Mouse (Mus musculus) adrenal gland, postnatal 36 days (tissue): ENCODE measurements around the gene Rps6kc1. TPM values are rescaled to one million over a fixed set of nuclear protein-coding genes. Genes with fewer than 3 reads are reported as not detected.
A peak's percentile ranks its signal among the peaks of the same experiment; 100 is the strongest.
"Not testable (repeated sequence)": the region's sequence is repeated elsewhere in the genome, so short reads cannot be mapped to it uniquely, and the experiment has no call there.

Experiments used
- DNase-seq, 2 experiments: peaks; one replicate each; pipeline ENCODE4 v3.0.0; 2021; ENCODE audit warnings: mixed read lengths in 1 of 2
- long read RNA-seq, 2 experiments: library from polyadenylated mRNA; stranded (forward); transcript quantifications; one replicate each; pipeline ENCODE4 v2.0.0; 2021; ENCODE audit warnings: borderline sequencing depth in 2 of 2
- total RNA-seq, 2 experiments: library from RNA; stranded (reverse); gene quantifications; 2 replicates each; pipeline ENCODE4 v1.2.3; 2021

The Rps6kc1 gene
- 10 to 100 TPM; 27.8 to 31.0 TPM for total RNA-seq
- long read RNA-seq, experiment 1, transcript Rps6kc1-201 (15 exons, 3,995 nt): major isoform, 9 of 18 reads
- long read RNA-seq, experiment 1, partial matches to known transcripts: 5 of 18 reads
- long read RNA-seq, experiment 1, other reads (novel, unspliced or antisense): 4 of 18 reads
- long read RNA-seq, experiment 2, partial matches to known transcripts: 0 of 3 reads
- long read RNA-seq, experiment 2, other reads (novel, unspliced or antisense): 0 of 3 reads

DNA sequence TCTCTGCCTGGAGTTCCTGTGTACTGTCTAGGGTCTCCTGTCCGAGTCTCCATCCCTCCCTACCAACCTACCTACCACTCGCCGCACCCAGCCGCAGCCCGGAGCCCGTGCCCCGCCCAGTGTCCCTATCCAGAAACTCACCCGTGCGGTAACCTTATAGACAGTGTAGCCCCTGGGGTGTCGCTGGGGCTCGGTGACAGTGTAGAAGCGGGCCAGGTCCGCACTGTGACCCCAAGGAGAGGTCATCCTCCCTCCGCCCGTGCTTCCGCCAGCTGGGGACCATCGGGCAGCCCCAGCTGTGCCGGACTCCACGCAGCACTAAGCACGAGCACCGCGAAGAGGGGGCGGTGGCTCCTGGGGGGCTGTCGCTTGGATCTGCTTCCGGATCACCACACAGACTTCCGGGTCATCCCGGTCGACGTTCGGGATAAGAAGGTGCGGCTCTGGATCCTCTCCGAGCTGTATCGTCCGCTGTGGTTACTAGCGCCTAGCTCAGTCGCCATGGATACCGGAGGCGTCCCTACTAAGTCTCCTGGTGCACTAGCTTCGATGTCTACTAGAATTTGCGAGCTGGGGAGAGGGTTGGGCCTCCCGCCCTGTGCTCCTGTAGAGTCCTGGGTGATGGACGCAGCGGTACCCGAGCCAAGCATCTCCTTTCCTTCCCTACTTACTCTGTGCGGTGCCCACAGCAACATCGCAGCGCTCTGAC is at the start of gene Rps6kc1:
TSS of gene Rps6kc1 (minus strand) at position 356 of the 709 bp plus-strand sequence.
- peak; percentile 84 to 89 for DNase-seq

DNA sequence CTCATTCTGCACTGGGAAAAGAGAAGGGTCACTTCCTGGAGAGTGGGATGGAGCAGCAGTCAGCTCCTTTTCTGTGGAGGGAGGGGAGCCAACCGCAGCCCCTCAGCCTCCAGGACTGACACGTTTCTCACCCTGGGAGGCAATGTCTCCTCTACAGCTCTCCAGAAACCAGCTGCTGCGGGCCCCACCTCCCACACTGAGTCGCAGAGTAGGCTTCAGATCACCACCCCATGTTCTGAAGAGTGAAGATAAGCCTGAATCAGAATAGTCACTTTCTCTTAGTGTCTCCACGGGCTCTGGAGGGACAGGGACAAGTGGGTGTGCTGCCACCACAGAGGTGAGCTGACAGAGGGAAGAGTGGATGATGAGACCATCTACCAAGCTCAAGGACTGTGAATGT is 47.3 kb upstream of the Rps6kc1 start:
- DNase-seq: no peak

DNA sequence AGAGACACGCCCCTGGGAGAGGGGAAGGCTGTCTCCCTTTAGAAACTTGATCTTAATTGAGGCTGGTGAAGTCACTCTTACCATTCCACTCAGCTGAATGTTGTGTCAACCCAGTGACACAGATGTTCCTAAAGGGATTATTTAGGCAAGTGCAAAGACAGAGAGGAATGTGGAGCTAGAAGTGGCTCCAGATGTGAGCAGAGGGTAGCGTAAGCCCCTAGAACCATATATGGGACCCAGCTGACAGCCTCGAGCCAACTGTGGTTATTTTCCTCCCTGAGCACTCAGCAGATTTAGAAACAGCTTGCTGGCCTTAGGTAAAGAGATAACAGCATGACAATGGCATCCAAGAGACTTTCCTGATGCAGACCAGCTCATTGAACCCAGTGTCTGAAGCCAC is 41.4 kb upstream of the Rps6kc1 start:
- no peak for DNase-seq

GRCm38 (mm10) chr1:190951014-190951413 is 39.4 kb upstream of the Rps6kc1 start:
- peak; percentile 29 to 34 for DNase-seq

GRCm38 (mm10) chr1:190948846-190949245 is 37.3 kb upstream of the Rps6kc1 start:
- no peak for DNase-seq

DNA sequence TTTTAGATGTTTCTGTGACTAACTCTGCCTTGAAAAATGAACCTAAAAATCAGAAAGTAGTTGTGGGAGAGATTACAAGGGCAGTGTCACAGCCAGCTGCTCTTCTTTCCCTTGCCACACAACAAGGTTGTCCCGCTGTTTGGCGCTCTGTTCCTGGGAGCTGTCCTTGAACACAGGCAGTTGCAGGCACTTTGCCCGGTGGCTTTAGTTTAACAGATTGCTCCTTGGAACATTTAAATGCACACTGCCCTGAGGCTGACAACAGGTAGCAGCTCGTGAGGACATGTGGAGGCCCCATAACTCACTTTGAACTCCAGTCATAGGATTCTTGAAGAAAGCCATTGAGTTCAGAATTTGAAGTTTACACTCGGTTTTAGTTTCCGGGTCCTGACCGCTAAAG is 36.9 kb upstream of the Rps6kc1 start:
- peak; percentile 72 to 76 for DNase-seq

DNA sequence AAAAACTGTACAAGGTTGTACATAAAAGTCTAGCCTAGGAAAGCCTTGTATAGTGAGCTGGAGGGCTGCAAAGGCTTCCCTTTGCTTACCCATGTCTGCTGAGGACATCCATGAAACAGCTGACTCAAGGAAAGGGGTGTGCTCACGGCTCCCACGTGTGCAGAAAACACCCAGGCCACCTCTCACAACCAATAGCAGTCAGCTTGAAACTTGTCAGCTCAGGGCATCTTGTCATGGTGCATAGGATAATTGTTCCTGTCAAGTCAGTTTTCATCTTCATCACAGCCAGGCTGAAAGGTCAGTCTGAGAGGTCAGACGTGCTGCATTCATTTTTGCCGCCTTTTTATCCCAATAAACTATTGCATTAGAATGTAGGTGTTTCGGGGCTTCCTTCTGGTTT is 36.4 kb upstream of the Rps6kc1 start:
- DNase-seq: no peak

DNA sequence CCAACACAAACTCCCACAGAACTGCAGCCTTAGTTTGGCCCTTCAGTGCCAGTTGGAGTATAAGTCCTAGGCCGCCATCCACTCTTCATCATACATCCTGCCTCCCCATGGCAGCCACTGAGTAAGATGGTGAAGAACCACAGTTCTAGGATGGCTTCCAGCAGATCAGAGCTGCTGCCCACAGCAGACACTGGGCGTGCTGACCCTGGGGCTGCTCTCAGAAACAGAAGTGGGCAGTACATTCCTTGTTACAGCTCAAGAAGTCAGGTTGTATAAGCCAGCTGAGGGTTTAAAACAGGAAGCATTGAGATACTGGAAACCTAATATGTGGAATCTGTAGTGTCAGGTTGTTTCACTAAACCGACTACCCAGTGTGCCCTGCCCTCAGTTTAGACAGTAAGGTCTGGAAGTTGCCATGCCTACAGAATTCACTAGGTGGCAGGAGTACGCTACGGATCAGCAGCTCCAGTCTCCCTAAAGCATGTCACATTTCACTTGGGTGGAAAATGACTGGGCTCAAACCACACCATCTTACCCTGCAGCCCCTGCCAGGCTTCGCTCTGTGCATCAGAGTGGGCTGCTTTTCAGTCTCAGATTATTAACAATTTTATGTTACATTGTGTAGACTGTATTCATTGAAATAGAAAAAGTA is 32.7 kb upstream of the Rps6kc1 start:
- peak; percentile 73 to 79 for DNase-seq

- DNase-seq: no peak
Measured at GRCm38 (mm10) chr1:190939803-190940202, 28.2 kb upstream of the Rps6kc1 start.

GRCm38 (mm10) chr1:190930181-190930580 is 18.6 kb upstream of the Rps6kc1 start:
- no peak for DNase-seq

DNA sequence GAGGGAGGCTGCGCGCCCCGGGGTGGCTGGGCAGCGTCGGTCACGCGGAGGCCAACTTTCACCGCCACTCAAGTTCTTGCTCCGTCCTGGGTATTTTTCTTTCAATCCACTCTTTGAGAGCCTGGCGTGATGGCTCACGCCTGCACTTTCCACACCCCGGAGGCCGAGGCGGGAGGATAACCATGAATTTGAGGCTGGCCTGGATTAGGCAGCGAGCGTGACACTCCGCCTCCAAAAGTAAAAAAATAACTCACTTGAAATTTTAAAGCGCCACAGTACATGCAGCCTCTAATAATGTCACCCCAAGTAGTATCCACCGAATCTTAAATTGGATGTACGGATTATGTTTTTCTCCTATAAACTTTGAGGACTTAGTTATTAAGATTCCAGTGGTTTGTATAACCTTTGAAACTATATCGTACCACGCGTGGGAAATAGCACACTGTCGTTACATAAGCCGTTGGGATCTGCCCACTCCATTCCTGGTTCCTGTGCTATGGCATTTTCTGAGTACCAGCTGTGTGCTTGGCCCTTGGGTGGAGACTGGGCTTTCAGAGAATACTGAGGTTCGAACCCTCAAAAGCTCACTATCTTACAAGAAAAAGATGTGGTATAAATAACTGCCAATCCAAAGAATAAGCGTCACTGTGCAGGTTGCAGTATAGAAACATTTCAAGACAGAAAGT is 17.6 kb upstream of the Rps6kc1 start:
- DNase-seq: peak; percentile 14 to 33

- DNase-seq: peak; percentile 99
Measured at GRCm38 (mm10) chr1:190928370-190929009, 16.9 kb upstream of the Rps6kc1 start.

GRCm38 (mm10) chr1:190927751-190928369 is 16.3 kb upstream of the Rps6kc1 start:
- no peak for DNase-seq

- DNase-seq: no peak
Measured at GRCm38 (mm10) chr1:190927311-190927710, 15.7 kb upstream of the Rps6kc1 start.

- not testable (repeated sequence) for DNase-seq
Measured at GRCm38 (mm10) chr1:190924812-190925211, 13.2 kb upstream of the Rps6kc1 start, which contains the start of gene Angel2. TSS of gene Angel2 (plus strand) at chr1:190925112.

DNA sequence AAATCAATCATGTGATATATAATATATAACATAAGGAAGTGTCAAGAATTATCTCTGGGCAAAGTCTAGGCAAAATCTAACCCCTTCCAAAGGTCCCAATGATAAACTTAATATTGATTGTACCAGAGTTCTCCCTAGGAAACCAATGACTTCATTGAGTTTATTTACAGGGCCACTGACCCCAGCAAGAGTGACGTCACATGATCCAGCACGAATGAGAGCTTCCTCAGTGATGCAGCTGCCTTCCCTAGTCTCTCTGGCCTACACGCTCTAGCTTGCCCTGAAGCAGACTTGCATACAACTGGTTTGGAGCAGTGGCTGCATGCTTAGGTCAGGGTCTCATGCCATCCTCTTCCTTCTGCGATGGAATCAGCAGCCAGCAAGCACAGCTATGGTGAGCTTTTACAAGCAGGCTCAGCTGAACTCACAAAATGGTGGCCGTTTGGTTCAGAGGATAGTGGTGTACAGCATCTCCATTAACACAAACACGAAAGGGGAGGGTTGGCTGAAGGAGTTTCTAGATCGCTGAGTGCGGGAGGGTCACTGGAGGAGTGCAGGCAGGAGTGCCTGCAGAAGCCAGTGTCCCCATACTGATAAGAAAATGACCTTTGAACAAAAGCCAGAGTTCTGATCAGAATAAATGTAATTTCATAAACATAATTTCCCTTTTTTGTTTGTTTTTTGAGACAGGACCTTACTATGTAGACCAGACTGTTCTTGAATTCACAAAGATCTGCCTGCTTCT is 8.3 kb upstream of the Rps6kc1 start:
- no peak for DNase-seq

GRCm38 (mm10) chr1:190918938-190919337 is 7.4 kb upstream of the Rps6kc1 start:
- no peak for DNase-seq

GRCm38 (mm10) chr1:190912623-190913022 is 1.1 kb upstream of the Rps6kc1 start:
- DNase-seq: no peak

- no peak for DNase-seq
Measured at GRCm38 (mm10) chr1:190910836-190911235, 734 bp downstream of the Rps6kc1 start.

- no peak for DNase-seq
Measured at GRCm38 (mm10) chr1:190904714-190905113, 6.9 kb downstream of the Rps6kc1 start.

GRCm38 (mm10) chr1:190904136-190904535 is 7.4 kb downstream of the Rps6kc1 start:
- no peak for DNase-seq
